Mouse (Mus musculus) left cerebral cortex, postnatal 36 days (tissue): ENCODE measurements around the gene Macrod2. TPM values are rescaled to one million over a fixed set of nuclear protein-coding genes. Genes with fewer than 3 reads are reported as not detected.

Experiments
- DNase-seq, 2 experiments: peaks; one replicate each; pipeline ENCODE4 v3.0.0; 2021 to 2022; ENCODE audit warnings: low spot score in 2 of 2, mixed read lengths in 1 of 2
- intact Hi-C: fragments of 180-260 bp; cut with DNase I; formaldehyde crosslinking; loops from one replicate; pipeline ENCODE4 v1.15.1; 2025
- total RNA-seq, 2 experiments: library from RNA; stranded (reverse); gene quantifications; 2 replicates each; pipeline ENCODE4 v1.2.3; 2021

Gene Macrod2
- total RNA-seq, 2 experiments from 2014 or later = 47.2 to 55.6 TPM

DNA sequence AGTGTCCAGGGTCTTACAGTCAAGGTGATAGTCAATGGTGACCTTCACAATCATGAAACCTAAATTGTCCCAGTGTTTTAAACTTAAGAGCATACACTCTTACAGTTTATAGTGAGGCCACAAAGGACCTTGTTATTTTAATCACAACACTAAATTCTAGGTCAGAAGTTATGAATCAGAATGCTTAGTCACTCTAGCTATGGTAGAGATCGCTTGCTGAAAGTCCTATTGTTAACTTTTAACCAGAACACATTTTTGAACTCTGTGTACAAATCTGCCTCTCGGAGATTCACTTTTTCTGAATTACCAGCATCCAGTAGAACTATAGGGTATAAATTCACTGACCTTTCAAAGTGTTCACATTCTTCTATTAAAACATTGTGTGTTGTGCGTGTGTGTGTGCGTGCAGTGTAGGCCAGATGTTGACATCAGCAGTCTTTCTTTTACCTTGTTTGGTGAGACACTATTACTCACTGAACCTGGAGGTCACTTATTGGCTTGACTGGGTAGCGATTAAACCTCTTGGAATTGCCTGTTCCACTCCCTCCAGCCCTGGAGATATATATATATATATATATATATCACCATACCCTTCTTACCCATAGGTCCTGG, 452.8 kb downstream of the Macrod2 start:
- intact Hi-C loops = no loop called here
- DNase-seq = no peak

DNA sequence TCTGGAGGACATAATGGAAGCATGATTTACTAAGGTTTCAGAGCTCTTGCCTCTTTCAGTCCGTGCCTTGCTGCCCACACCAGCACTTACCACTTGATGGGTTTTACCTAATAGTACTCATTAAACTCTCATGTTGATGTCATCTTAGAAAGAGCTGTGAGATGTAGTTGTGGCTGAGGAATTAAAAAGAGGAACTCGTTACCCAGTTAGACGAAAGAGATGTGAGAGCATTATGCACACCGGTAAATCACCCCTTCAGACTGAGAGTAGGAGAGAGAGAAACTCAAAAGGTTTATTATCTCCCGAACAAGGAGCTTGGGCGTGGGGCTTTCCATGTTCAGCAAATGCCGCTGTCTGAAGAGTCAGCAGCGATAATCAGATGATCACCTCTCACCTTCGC, 458.4 kb downstream of the Macrod2 start:
- DNase-seq = no peak
- intact Hi-C loops = no loop called here

DNA sequence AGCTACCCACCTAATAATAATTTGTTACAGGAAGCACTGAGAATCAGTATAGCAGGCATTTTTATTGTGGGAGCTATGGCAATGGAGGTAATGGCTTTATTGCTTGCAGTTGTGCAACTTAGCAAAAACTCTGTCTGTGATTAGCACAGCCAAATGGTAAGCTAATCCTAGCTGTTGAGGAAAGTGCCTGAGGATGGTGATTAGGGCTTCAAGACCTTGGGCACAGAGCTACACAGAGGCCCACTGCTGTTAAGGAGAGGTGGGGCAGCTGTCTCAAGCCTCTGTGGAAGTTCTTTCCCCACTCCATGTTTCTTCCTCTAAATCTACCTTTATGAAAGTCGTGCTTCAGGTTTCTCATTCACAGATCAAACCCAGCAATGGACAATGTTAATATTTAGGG, 466.2 kb downstream of the Macrod2 start:
- DNase-seq = no peak
- intact Hi-C loops = no loop called here

DNA sequence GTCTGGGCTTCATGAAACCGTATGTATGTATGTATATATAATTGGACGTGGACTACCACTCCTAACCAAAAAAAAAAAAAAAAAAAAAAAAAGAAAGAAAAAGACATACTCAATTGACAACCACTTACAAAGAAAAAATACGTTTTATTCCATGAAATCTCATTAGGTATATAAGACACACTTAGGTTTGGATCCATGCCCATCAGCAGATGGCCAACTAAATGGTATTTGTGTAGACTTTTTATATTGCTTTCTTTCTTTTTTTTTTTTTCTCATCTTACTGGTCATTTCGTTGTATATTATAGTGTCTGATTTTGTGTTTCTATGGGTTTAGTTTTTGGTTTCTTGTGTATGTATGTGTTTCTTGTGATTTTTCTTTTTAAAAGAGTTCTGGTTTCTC, 467.6 kb downstream of the Macrod2 start:
- no peak for DNase-seq
- intact Hi-C loops = no loop called here

DNA sequence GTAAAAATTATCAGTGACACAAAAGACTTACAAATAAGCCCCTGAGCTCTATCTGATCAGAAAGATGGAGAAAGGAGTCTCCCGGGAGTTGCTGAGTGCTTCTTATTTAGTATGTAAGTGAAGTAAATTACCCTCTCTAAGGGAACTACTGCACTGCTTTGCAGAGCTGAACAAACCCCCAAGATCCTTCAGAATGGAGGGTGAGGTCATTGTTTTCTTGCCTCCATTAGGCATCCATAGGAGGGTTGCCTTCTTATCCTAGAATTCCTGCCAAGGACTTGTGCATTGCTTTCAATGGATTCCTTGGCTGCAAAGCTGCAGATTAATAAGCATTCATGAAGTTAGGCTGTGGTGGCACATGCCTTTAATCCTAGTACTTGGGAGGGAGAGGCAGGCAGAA, 470.5 kb downstream of the Macrod2 start:
- no peak for DNase-seq
- intact Hi-C loops = no loop called here

DNA sequence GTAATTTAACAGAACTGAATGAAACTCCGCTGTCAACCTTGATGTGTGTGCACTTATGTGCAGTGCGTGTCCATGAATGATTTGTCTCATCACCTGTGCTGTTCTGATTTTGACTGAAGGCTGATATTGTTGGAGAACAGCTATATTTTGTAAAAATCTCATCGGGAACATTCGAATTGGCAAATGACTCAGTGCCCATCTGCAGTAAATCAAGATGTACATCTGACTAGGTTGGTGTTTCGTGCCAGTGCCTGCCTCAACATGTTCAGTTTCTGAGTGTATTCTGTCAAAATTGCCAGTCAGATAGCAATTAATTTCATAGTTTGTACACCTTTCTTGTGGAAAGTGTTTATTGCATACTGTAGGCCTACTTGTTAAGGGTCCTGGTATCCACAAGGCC, 472.0 kb downstream of the Macrod2 start:
- no peak for DNase-seq
- intact Hi-C loops = no loop called here

DNA sequence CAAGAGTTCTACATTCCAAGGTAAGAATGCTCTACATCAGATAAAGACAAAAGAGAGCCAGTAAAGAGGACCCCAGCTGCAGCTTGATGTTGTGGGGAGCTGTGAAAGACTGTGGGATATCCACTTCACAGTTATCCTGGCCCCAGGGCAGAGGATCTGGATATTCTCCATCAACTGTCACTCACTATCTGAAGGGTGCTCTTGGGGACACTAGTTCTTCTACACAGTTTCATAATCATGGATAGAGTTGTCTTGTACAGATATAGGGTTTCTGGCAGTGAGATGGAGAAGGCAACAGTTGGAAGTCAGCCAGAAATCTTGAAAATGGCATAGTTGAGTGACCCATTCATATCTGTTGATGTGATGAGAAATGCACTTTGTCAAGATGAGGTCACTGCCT, 490.1 kb downstream of the Macrod2 start:
- intact Hi-C loops = no loop called here
- no peak for DNase-seq

DNA sequence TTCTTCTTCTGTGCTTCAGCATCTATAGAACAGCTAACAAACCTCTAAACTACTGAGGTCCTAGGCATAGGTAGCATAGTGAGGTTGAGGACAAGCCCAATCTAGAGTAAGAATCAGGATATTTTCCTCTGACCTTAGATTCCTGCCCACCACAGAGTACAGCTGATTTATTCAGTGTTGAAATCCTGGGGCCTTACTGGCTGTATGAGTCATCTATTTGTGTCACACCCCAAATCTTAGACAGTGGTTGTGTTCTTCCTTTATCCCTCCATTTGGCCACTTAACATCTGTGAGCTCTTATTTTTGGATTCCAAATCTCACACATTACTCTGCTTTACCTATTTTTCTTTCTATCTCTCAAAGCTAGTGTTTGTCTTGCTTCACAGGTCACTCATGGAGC, 495.6 kb downstream of the Macrod2 start:
- DNase-seq = no peak
- intact Hi-C loops = no loop called here

DNA sequence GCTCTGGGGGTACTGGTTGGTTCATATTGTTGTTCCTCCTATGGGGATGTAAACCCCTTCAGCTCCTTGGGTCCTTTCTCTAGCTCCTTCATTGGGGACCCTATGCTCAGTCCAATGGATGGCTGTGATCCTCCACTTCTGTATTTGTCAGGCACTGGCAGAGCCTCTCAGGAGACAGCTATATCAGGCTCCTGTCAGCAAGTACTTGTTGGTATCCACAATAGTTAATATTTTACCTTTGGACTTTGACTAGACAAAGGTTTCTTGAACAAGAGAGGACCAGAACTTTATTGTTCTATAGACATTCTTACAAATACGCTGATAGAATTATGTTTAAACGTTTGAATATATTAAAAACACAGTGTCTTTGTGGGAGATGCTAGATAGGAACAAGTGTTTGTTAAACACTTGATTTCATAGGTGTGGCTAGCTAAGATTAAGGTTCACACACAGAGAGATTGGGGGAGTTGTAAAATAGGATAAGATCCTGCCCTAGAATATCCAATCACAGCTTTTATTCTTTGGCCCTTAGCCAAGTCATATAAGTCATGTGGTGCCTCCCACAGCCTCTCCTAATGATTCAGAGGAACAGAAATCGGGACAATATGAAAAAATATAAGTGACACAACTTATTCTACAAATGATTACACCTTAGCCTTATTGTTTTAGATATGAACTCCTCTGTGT, 501.4 kb downstream of the Macrod2 start:
- intact Hi-C loops = no loop called here
- DNase-seq = no peak

DNA sequence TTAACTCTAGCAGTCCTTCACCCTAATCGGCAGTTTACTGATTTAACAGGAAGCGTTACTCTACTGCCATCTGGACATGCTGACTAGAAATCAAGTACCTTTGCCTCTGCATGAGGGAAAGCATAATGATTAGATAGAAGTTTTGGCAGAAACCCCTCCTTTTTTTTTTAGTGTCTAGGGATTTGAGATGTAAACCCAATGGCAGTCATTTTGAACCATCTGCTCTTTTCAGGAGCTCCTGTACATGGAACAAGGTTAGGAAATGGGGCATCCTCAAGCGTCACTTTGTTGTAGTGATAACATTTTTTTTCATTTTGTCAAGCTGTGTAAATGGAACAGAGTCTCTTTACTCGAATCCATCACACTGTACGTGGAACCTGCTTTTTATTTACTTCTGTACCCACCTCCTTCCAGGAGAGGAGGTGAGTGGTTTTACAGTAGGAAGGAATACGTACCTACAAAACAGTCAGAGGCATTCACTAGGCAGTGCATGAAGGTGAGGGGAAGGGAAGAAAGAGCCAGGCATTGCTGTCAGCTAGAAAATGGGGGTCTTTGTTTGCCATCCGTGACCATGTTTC, 503.4 kb downstream of the Macrod2 start:
- DNase-seq = no peak
- intact Hi-C loops = no loop called here

DNA sequence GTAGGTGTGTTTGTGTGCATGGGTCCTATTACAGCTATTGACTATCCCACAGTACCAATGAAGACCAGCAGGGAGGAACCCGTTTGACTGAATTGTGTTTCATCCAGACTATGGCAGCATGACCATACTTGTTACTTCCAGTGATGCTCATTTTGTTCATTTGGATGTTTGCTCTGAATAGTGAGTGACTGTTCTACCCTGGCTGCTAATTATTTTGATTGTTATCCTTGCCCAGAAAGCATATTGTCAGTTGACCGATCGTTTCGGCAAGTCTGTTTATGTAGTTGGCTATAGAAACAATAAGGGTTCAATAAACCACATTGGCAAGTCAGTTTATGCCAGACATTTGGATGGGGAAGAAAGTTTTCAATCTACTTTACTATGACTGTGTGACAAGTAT, 510.2 kb downstream of the Macrod2 start:
- DNase-seq = no peak
- intact Hi-C loops = no loop called here

DNA sequence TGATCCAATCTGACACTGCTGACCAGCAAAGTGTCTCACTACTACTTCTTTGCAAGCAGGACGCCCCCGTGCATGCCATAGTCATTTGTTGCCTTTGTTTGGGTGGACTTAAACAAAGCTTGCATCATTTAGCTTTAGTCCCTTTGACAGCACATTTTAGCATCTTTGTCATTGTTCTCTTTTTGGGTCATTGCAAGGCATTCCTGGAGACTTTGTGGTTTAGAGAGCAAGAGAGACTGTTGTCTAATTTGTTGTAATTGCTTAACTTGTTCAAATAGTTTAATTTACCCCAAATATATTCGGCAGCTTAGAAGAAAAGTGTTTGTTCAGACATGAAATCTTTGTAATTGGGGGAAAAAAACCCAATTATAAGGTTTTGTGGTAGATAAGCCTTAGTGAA, 511.0 kb downstream of the Macrod2 start:
- no peak for DNase-seq
- intact Hi-C loops = no loop called here

DNA sequence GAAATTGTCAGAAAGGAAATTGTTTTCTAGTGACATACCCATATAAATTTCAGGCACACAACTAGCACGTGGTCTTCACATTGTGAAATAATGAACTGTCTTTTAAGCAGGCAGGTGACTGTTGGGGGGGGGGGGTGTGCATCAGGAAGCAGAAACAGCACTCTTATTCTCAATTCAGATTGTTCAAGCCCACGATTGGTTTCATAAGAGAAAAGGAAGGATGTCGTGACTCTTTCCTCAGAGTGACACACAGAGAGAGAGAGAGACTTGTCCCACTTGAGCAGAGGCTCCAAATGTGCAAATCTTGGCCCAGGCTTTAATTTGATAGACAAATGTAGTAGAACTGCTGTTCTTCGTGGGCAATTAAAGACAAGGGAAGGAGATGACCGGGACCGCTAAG, 516.4 kb downstream of the Macrod2 start:
- intact Hi-C loops = no loop called here
- no peak for DNase-seq

DNA sequence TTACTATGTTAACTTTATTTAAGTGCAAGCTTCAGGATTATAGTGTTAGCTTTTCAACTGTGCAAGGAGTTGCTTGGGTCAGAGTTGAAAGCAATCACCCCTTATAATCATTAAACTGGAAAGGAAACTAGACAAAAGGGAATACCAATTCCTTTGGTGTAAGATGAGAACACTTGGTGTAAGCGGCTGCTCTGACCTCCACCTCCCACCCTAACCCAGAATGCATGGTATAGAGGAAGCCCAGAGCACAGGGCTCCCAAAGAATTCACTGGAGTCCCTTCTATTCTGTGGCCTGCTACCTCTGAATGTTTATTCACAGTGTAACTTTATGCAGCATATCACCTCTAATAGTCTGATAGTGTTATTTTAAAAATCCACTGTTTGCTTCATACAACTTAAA, 517.1 kb downstream of the Macrod2 start:
- intact Hi-C loops = no loop called here
- DNase-seq = no peak

DNA sequence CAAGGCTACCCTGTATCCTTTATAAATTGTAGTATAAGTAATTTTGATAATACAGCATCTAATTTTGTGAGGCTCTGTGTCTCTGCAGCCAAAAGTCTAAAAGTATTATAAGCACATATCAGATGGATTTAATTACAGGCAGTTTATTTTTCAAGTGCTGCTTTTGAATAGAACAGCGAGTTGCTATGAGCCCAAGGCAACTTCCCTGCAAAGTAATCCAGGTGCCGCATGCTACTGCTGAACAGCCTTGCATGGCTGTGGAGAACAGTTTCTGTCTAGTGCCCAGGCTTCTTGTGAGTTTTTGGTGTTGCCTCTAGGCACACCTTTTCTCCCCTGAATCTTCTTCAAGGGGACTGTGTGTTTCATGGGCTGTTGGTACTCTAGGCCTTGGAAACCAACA, 517.8 kb downstream of the Macrod2 start:
- intact Hi-C loops = no loop called here
- DNase-seq = no peak

DNA sequence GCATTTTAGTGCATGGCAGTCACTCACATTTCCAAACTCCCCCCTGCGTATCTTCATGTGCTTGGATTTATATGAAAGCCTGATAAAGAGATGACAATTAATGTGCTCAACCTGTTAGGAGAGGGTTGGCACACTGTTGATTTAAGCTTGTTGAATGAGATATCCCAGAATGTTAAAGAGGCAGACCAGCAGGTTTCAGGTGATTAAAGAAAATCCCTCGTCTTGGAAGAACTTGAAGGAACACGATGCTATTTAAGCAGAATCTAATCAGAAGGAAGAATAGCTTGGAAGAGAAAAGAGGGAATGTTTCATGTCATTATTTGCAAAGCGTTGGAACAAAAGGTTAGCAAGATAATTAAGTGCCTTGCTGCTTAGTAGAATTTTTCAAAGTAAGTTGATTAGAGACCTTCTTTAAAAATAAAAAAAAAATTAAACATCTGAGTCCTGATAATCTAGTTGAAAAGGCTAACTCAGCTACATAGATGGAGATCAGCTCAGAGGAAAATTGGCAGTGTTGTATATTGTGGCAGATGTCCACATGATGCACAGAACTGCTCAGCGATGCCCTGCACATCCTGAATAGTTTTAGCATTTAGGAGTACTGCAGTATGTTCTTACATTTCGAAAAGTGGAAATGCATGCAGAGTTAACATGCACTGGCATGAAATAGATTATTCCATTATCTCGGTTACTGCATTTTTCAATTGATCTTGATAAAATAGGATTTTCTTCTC, 518.7 kb downstream of the Macrod2 start:
- intact Hi-C loops = no loop called here
- DNase-seq = no peak

DNA sequence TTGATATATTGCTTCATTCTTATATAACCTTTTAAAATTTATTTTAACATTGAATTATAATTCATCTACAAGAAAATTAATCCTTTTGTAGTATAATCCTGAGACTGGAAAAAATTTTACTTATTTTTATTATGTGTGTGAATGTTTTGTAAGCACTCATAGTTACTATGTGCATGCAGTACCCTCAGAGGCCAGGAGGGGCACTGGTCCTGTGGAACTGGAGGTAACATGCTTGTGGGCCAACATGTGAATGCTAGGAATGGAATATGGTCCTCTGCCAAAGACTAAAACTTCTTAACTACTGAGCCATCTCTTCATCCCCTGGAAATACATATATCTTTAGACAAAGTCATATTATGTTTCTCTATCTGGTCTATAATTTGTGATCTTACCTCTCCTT, 531.8 kb downstream of the Macrod2 start:
- intact Hi-C loops = no loop called here

DNA sequence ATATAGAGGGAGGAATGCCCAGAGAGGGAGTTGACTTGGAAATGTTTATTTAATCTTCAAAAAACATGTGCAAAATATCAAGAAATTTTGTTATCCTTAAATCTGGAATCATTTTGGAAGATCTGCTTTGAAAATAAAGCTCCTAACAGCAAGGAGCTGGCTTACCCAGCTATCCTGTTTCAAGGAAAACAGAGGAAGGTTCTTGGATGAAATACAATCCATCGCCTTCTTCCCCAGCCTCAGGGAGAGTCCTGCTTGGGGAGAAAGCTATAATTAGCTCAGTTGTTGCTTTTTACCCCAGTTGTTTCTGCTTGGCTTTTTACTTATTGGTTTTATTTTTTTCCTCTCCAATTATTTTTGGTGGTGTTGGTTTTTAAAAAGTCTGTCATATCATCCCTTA, 539.4 kb downstream of the Macrod2 start:
- no peak for DNase-seq
- intact Hi-C loops = no loop called here

More for the DNA sequence above, 531.8 kb downstream of the Macrod2 start:
- DNase-seq = no peak

DNA sequence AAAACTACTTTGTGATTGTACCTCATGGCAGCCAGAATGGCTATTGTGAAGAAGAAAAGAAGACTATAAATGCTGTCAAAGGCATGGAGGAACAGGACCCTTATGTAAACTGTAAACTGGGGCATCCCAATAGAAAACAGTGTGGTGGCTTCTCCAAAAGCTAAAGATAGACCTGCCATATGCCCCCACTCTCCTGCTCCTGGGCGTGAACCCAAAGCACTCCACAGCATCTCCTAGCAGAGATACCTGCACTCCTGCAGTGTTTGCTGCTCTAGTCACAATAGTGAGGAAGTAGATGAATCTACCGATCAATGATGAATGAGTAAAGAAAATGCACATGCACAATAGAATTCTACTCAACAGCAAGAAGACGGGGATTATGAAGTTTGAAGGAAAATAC, 554.4 kb downstream of the Macrod2 start:
- intact Hi-C loops = no loop called here
- no peak for DNase-seq

DNA sequence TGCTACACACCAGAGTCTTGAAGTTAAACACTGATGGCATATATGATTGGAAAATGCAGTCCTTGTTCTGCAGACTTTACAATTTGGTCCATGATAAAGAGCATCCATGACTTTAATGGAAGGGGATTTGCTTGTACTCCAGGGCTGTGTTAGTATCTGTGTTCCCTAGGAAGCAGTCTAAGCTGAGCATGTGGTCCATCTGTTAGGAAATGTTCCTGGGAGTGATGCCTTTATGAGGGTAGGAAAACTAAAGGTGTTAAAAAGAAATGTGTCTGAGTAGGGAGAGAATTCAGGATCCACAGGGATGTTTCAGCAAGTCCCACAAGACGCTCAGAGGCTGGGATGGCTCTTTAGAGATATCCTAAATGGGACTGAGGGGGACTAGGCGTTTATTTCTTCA, 564.1 kb downstream of the Macrod2 start:
- no peak for DNase-seq
- intact Hi-C loops = no loop called here

DNA sequence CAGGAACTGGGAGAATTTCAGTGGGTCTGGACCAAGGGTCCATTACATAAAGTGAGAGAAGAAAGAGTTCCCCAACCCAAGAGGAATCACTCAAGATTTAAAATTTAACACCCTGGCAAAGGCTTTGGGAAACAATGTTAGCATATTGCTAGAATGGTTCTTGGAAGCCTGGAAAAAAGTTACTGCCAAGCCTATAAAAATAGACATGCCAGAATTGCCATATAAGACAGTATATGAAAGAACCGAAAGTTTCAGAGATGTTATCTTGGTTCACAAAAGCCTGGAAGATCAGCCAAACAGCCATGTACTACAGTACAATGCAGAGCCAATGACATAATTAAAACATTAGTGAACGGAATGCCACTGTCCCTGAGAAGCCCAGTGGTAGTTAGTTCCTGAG, 575.1 kb downstream of the Macrod2 start:
- intact Hi-C loops = no loop called here
- DNase-seq = no peak
